Mouse (Mus musculus) G1E (cell line): Measurements from ENCODE around the gene Asic2.

Experiments
- CTCF ChIP-seq: IDR thresholded peaks from 2 replicates; pipeline ENCODE4 v1.5.1; 2012; ENCODE audit warnings: low read depth, low read length, inconsistent platforms, mixed read lengths
- GATA1 ChIP-seq: IDR thresholded peaks from 2 replicates; pipeline ENCODE4 v1.6.1; 2012; ENCODE audit warnings: borderline replicate concordance, low read length, inconsistent platforms, mixed read lengths
- GATA2 ChIP-seq: IDR thresholded peaks from 2 replicates; pipeline ENCODE4 v1.6.1; 2012; ENCODE audit warnings: low read depth, low read length, inconsistent platforms, borderline replicate concordance
- POLR2AphosphoS5 ChIP-seq: IDR thresholded peaks from 2 replicates; pipeline ENCODE4 v1.6.1; 2012; ENCODE audit warnings: low read depth, low read length, inconsistent platforms; ENCODE audit not compliant: insufficient replicate concordance
- TAL1 ChIP-seq: conservative IDR thresholded peaks from 2 replicates; pipeline ENCODE4 v1.6.1; 2012; ENCODE audit warnings: low read depth, low read length, inconsistent platforms, mixed read lengths

- no peak for TF ChIP-seq CTCF
- no peak for TF ChIP-seq POLR2AphosphoS5
- TF ChIP-seq GATA1 = no peak
- TF ChIP-seq TAL1 = no peak
- TF ChIP-seq GATA2 = no peak
Observed at GRCm38 (mm10) chr11:81793588-81793987, 174.7 kb downstream of the Asic2 start.
